Comparison of ENCODE assay signal across 21 mouse cellular contexts in the genomic region with DNA sequence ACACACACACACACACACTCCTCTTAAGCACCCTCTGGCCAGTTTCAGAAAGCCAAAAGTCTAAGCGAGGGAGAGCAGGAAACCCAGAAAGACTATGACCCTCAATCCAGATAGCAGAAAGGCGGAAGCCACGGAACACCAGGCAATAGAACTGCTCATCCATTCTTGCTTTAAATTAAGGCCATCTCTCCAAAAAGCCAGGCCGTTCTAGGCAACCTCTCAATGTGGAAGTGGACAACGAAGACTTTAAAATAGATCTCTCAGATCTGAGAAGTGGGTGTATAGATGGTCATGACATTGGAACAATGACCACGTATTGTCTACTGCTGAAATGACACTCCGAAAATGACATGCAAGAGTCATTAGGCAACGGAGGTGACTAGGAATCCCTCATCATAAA. TPM values are rescaled to one million over a fixed set of nuclear protein-coding genes. Genes with fewer than 3 reads are reported as not detected.
A peak's percentile ranks its signal among the peaks of the same experiment; 100 is the strongest.
DNase-seq lines count a peak whose midpoint lies in the region; ATAC-seq lines count a peak whose summit lies in the region.
"Had no signal": no experiment of that assay in that cellular context is flagged by ENCODE, and none has a peak within 500 bp of the region (broad histone marks: within the 10 kb centered on the region; RNA-seq: fewer than 3 reads in every experiment).

No protein-coding gene starts in this region.

- H3K36me3 ChIP-seq in forebrain, embryonic 10.5 days (replicated peaks), result no peaks in the 10 kb centered on the region; the same call in 1 of the 2 replicates
- no peaks in the 10 kb centered on the region for H3K36me3 ChIP-seq in forebrain, embryonic 14.5 days (ENCODE audit: control insufficient read depth, insufficient read depth, low read length)
- H3K36me3 ChIP-seq in heart, embryonic 15.5 days, result no peaks in the 10 kb centered on the region
- no peaks in the 10 kb centered on the region for H3K36me3 ChIP-seq in midbrain, embryonic 10.5 days
- H3K36me3 ChIP-seq in midbrain, embryonic 15.5 days (replicated peaks), result no peaks in the 10 kb centered on the region
- H3K36me3 ChIP-seq: heart, embryonic 10.5 days; hindbrain, embryonic 12.5 days had no signal

- H3K4me1 ChIP-seq in forebrain, embryonic 10.5 days, result peaks cover 46% of the 10 kb centered on the region
- peaks cover 20% of the 10 kb centered on the region for H3K4me1 ChIP-seq in forebrain, embryonic 14.5 days (ENCODE audit: control insufficient read depth, insufficient read depth, low read length)
- H3K4me1 ChIP-seq in heart, embryonic 15.5 days (replicated peaks), result peaks cover 23% of the 10 kb centered on the region
- H3K4me1 ChIP-seq in midbrain, embryonic 10.5 days, result peaks cover 38% of the 10 kb centered on the region
- peaks cover 16% of the 10 kb centered on the region for H3K4me1 ChIP-seq in midbrain, embryonic 15.5 days

- ATAC-seq in forebrain, embryonic 14.5 days, result no peak
- ATAC-seq in heart, embryonic 15.5 days (replicated peaks; ENCODE audit: insufficient number of reproducible peaks, insufficient read depth, low FRiP score, low read depth), result no peak
- no peak for ATAC-seq in midbrain, embryonic 15.5 days (replicated peaks)
- ATAC-seq: activated CD4-positive, CD25-positive, alpha-beta regulatory T cell, adult 4 months; forebrain, postnatal 0 days; hindbrain, postnatal 0 days; Patski had no signal

- H3K9ac ChIP-seq in forebrain, embryonic 14.5 days (ENCODE audit: low read length), result no peak overlapping the region
- H3K9ac ChIP-seq in heart, embryonic 15.5 days, result no peak overlapping the region
- H3K9ac ChIP-seq in midbrain, embryonic 15.5 days, result no peak overlapping the region
- H3K9ac ChIP-seq: forebrain, postnatal 0 days; hindbrain, embryonic 12.5 days had no signal

- WGBS in forebrain, embryonic 10.5 days, result 3% methylated on average over 8 of the region's 8 CpGs
- WGBS in forebrain, embryonic 14.5 days, result 18% methylated on average over 8 of the region's 8 CpGs
- WGBS in heart, embryonic 15.5 days, result 8% methylated on average over 8 of the region's 8 CpGs
- 3% methylated on average over 8 of the region's 8 CpGs for whole genome bisulfite sequencing in midbrain, embryonic 10.5 days
- 7% methylated on average over 8 of the region's 8 CpGs for WGBS in midbrain, embryonic 15.5 days

- peak; percentile 27 for DNase-seq in forebrain, embryonic 10.5 days (ENCODE audit: extremely low spot score, low spot score)
- no peak for DNase-seq in forebrain, embryonic 14.5 days (ENCODE audit: low spot score)
- no peak for DNase-seq in heart, adult 8-10 months (ENCODE audit: low spot score)
- DNase-seq in midbrain, embryonic 10.5 days (ENCODE audit: low spot score), result peak; percentile 22
- peak; percentile 38 for DNase-seq in retina, embryonic 14.5 days (ENCODE audit: low spot score)
- no peak for DNase-seq in retina, postnatal 1 day
- DNase-seq: adrenal gland, postnatal 14 days; cerebellum, adult 11-12 months; cerebellum, adult 9-10 months; cerebellum, postnatal 25 days; forebrain, postnatal 0 days; gastrocnemius, postnatal 14 days; kidney, adult 11 months had no signal

- no peak overlapping the region for H3K27ac ChIP-seq in forebrain, embryonic 10.5 days
- no peak overlapping the region for H3K27ac ChIP-seq in forebrain, embryonic 14.5 days (ENCODE audit: low read depth, low read length)
- H3K27ac ChIP-seq in heart, embryonic 15.5 days, result no peak overlapping the region
- H3K27ac ChIP-seq in midbrain, embryonic 10.5 days (replicated peaks), result no peak overlapping the region
- H3K27ac ChIP-seq in midbrain, embryonic 15.5 days, result no peak overlapping the region
- H3K27ac ChIP-seq: heart, embryonic 10.5 days; hindbrain, embryonic 12.5 days; hindbrain, postnatal 0 days had no signal

- H3K9me3 ChIP-seq in forebrain, embryonic 10.5 days, result no peaks in the 10 kb centered on the region
- H3K9me3 ChIP-seq in forebrain, embryonic 14.5 days (replicated peaks; ENCODE audit: control insufficient read depth, low read length), result no peaks in the 10 kb centered on the region
- H3K9me3 ChIP-seq in heart, embryonic 15.5 days (replicated peaks), result no peaks in the 10 kb centered on the region
- no peaks in the 10 kb centered on the region for H3K9me3 ChIP-seq in midbrain, embryonic 10.5 days (replicated peaks)
- no peaks in the 10 kb centered on the region for H3K9me3 ChIP-seq in midbrain, embryonic 15.5 days
- H3K9me3 ChIP-seq: heart, embryonic 10.5 days; hindbrain, embryonic 12.5 days had no signal

- H3K4me2 ChIP-seq in forebrain, embryonic 14.5 days (ENCODE audit: low read length), result no peak overlapping the region
- H3K4me2 ChIP-seq in heart, embryonic 15.5 days, result peak overlapping the region; percentile 80; the same call in 1 of the 2 replicates
- no peak overlapping the region for H3K4me2 ChIP-seq in midbrain, embryonic 15.5 days
- H3K4me2 ChIP-seq: hindbrain, embryonic 12.5 days had no signal

- H3K4me3 ChIP-seq in forebrain, embryonic 10.5 days, result peak overlapping the region; percentile 56; the same call in 1 of the 2 replicates
- no peak overlapping the region for H3K4me3 ChIP-seq in forebrain, embryonic 14.5 days (ENCODE audit: low read depth, low read length)
- H3K4me3 ChIP-seq in heart, embryonic 15.5 days, result no peak overlapping the region; the same call in 1 of the 2 replicates
- peak overlapping the region; percentile 21; the same call in 1 of the 2 replicates for H3K4me3 ChIP-seq in midbrain, embryonic 10.5 days
- H3K4me3 ChIP-seq in midbrain, embryonic 15.5 days, result no peak overlapping the region
- H3K4me3 ChIP-seq: hindbrain, embryonic 12.5 days had no signal

- H3K27me3 ChIP-seq in forebrain, embryonic 10.5 days (ENCODE audit: poor library complexity, severe bottlenecking), result peaks cover 100% of the 10 kb centered on the region
- peaks cover 75% of the 10 kb centered on the region for H3K27me3 ChIP-seq in forebrain, embryonic 14.5 days (replicated peaks; ENCODE audit: control insufficient read depth, insufficient read depth, low read length)
- peaks cover 93% of the 10 kb centered on the region for H3K27me3 ChIP-seq in heart, embryonic 15.5 days
- H3K27me3 ChIP-seq in midbrain, embryonic 10.5 days (ENCODE audit: low read depth, poor library complexity, severe bottlenecking), result peaks cover 100% of the 10 kb centered on the region
- H3K27me3 ChIP-seq in midbrain, embryonic 15.5 days (replicated peaks), result peaks cover 87% of the 10 kb centered on the region
- H3K27me3 ChIP-seq: CH12.LX had no signal

RNA-seq across cellular contexts. Expression of a gene that starts 19.1 kb away (rescaled TPM):
- polyA plus RNA-seq in forebrain, embryonic 10.5 days (2016; fragmentation: Nextera tagmentation; extraction: Ambion mirVana), result 7.4 and 7.8 TPM in 2 replicates
- 8.2 and 16.1 TPM in 2 replicates for polyA plus RNA-seq in forebrain, embryonic 14.5 days (2014; fragmentation: Nextera tagmentation; extraction: Ambion mirVana)
- polyA plus RNA-seq in heart, embryonic 15.5 days (2015; fragmentation: Nextera tagmentation; extraction: Ambion mirVana), result 2.1 and 3.1 TPM in 2 replicates
- 1 to 10 TPM in 2 of 4 experiments, under 1 TPM in 2; 0.53 to 2.1 (median 1.2) TPM for total RNA-seq in heart, adult 8-10 months (2022)
- polyA plus RNA-seq in midbrain, embryonic 10.5 days (2016; fragmentation: Nextera tagmentation; extraction: Ambion mirVana), result 6.9 and 13.8 TPM in 2 replicates
- polyA plus RNA-seq in midbrain, embryonic 15.5 days (2015; fragmentation: Nextera tagmentation; extraction: Ambion mirVana), result 40.1 and 40.4 TPM in 2 replicates

Comparison
In these comparisons a context has a peak if more than half of its experiments do, and no peak if none do; other contexts are left out.
1. DNase-seq: peak in forebrain, embryonic 10.5 days (single experiment), midbrain, embryonic 10.5 days (single experiment) and retina, embryonic 14.5 days (single experiment); none in forebrain, embryonic 14.5 days (single experiment), heart, adult 8-10 months (single experiment) and retina, postnatal 1 day (single experiment).
2. H3K4me3 ChIP-seq: peak in forebrain, embryonic 10.5 days (single experiment) and midbrain, embryonic 10.5 days (single experiment); none in forebrain, embryonic 14.5 days (single experiment), heart, embryonic 15.5 days (single experiment) and midbrain, embryonic 15.5 days (single experiment).